Mouse (Mus musculus) adipocyte (in vitro differentiated cells): ENCODE data around the gene Rock2.
A peak's percentile ranks its signal among the peaks of the same experiment; 100 is the strongest.

Experiments used
- DNase-seq: peaks from one replicate; pipeline ENCODE4 v3.0.0-alpha.2; 2016; ENCODE audit warnings: low spot score

Rock2 gene

GRCm38 (mm10) chr12:16872006-16872405 is 22.7 kb upstream of the Rock2 start:
- no peak for DNase-seq

GRCm38 (mm10) chr12:16872926-16873464 is 21.7 kb upstream of the Rock2 start:
- no peak for DNase-seq

- DNase-seq: no peak
These were observed 21.1 kb upstream of the Rock2 start for GRCm38 (mm10) chr12:16873549-16873948.

GRCm38 (mm10) chr12:16874086-16874485 is 20.6 kb upstream of the Rock2 start:
- peak; percentile 94 for DNase-seq

GRCm38 (mm10) chr12:16875269-16875668 is 19.4 kb upstream of the Rock2 start:
- peak; percentile 45 for DNase-seq

GRCm38 (mm10) chr12:16875678-16876077 is 19.0 kb upstream of the Rock2 start:
- no peak for DNase-seq

- DNase-seq: no peak
These were observed 18.0 kb upstream of the Rock2 start for GRCm38 (mm10) chr12:16876667-16877066.

- DNase-seq: no peak
These were observed 17.6 kb upstream of the Rock2 start for GRCm38 (mm10) chr12:16877141-16877540.

- no peak for DNase-seq
These were observed 17.0 kb upstream of the Rock2 start for GRCm38 (mm10) chr12:16877679-16878078.

GRCm38 (mm10) chr12:16879369-16879768 is 15.3 kb upstream of the Rock2 start:
- DNase-seq: no peak

- no peak for DNase-seq
These were observed 14.6 kb upstream of the Rock2 start for GRCm38 (mm10) chr12:16880077-16880476.

- DNase-seq: no peak
These were observed 12.3 kb upstream of the Rock2 start for GRCm38 (mm10) chr12:16882442-16882841.

GRCm38 (mm10) chr12:16883111-16883510 is 11.6 kb upstream of the Rock2 start:
- no peak for DNase-seq

GRCm38 (mm10) chr12:16884534-16884933 is 10.2 kb upstream of the Rock2 start:
- DNase-seq: no peak

- DNase-seq: no peak
These were observed 8.3 kb upstream of the Rock2 start for GRCm38 (mm10) chr12:16886354-16886753.

- no peak for DNase-seq
These were observed 1.7 kb upstream of the Rock2 start for GRCm38 (mm10) chr12:16893039-16893438.

- DNase-seq: peak; percentile 91
These were observed 869 bp upstream of the Rock2 start for GRCm38 (mm10) chr12:16893656-16894395.

GRCm38 (mm10) chr12:16895221-16895928 is 680 bp downstream of the Rock2 start:
- peak; percentile 57 for DNase-seq

- DNase-seq: peak; percentile 62
These were observed 1.5 kb downstream of the Rock2 start for GRCm38 (mm10) chr12:16896073-16896789.

- DNase-seq: no peak
These were observed 2.5 kb downstream of the Rock2 start for GRCm38 (mm10) chr12:16897225-16897624.

GRCm38 (mm10) chr12:16898221-16898620 is 3.5 kb downstream of the Rock2 start:
- no peak for DNase-seq

GRCm38 (mm10) chr12:16898790-16899189 is 4.1 kb downstream of the Rock2 start:
- DNase-seq: no peak
